Mouse (Mus musculus) MEL (cell line): ENCODE measurements at regions not wholly inside any gene's neighbourhood (a gene's known extent, or its start where the extent isn't known, plus 50 kb on each side); places are given as distances from the start of the nearest gene placed in this dataset.

Source experiments
- DNase-seq: peaks from one replicate; pipeline ENCODE4 v3.0.0; 2011; ENCODE audit warnings: low read depth, low spot score
- H3K27ac ChIP-seq: 2 replicates; pipeline ENCODE4 v1.5.1; 2012; ENCODE audit warnings: low read depth, mild to moderate bottlenecking, control low read depth, low read length, moderate library complexity; ENCODE audit not compliant: control insufficient read depth
- H3K27me3 ChIP-seq, 2 experiments: fragments of 150-350 bp in 1 of 2; sonication (generic) in 1 of 2; 2 replicates each; pipeline ENCODE4 v1.6.1; 2012; ENCODE audit warnings: low read length in 2 of 2, mild to moderate bottlenecking in 2 of 2, improper control_type of control experiment in 1 of 2, moderate library complexity in 1 of 2; ENCODE audit not compliant: insufficient read depth in 2 of 2, control insufficient read depth in 1 of 2
- H3K36me3 ChIP-seq, 2 experiments: 2 replicates each; pipeline ENCODE4 v1.6.1; 2012 to 2014; ENCODE audit warnings: low read length in 2 of 2, improper control_type of control experiment in 1 of 2, inconsistent platforms in 1 of 2, mild to moderate bottlenecking in 1 of 2; ENCODE audit not compliant: insufficient read depth in 2 of 2, control insufficient read depth in 1 of 2
- H3K4me1 ChIP-seq, 2 experiments: fragments of 150-350 bp in 1 of 2; sonication (generic) in 1 of 2; 2 replicates each; pipeline ENCODE4 v1.6.1; 2012; ENCODE audit warnings: low read length in 2 of 2, improper control_type of control experiment in 1 of 2, mild to moderate bottlenecking in 1 of 2; ENCODE audit not compliant: insufficient read depth in 2 of 2, control insufficient read depth in 1 of 2
- H3K4me3 ChIP-seq, 2 experiments: fragments of 150-350 bp in 1 of 2; sonication (generic) in 1 of 2; 2 replicates each; pipeline ENCODE4 v1.5.1; 2012; ENCODE audit warnings: low read depth in 2 of 2, low read length in 2 of 2, mild to moderate bottlenecking in 2 of 2, moderate library complexity in 2 of 2, control low read depth in 1 of 2, improper control_type of control experiment in 1 of 2; ENCODE audit not compliant: control insufficient read depth in 1 of 2, insufficient read depth in 1 of 2
- H3K79me2 ChIP-seq: 2 replicates; pipeline ENCODE4 v1.6.1; 2012; ENCODE audit warnings: mild to moderate bottlenecking, low read length, moderate library complexity; ENCODE audit not compliant: control insufficient read depth, poor library complexity, insufficient read depth
- H3K9ac ChIP-seq: 2 replicates; pipeline ENCODE4 v1.6.1; 2012; ENCODE audit warnings: low read depth, mild to moderate bottlenecking, control low read depth, low read length, moderate library complexity; ENCODE audit not compliant: control insufficient read depth, poor library complexity, severe bottlenecking
- H3K9me3 ChIP-seq: fragments of 150-350 bp; sonication (generic); replicated peaks from 2 replicates; pipeline ENCODE4 v1.6.1; 2012; ENCODE audit warnings: mild to moderate bottlenecking, low read length, improper control_type of control experiment, moderate library complexity; ENCODE audit not compliant: insufficient read depth
- CHD1 ChIP-seq: IDR thresholded peaks from 2 replicates; pipeline ENCODE4 v1.6.1; 2012; ENCODE audit warnings: low read depth, mild to moderate bottlenecking, inconsistent platforms, low read length, improper control_type of control experiment
- CHD2 ChIP-seq: IDR thresholded peaks from 2 replicates; pipeline ENCODE4 v1.6.1; 2011; ENCODE audit warnings: low read length, improper control_type of control experiment
- E2F4 ChIP-seq: IDR thresholded peaks from 2 replicates; pipeline ENCODE4 v1.6.1; 2011; ENCODE audit warnings: low read depth, low read length, improper control_type of control experiment, borderline replicate concordance
- EP300 ChIP-seq, 2 experiments: IDR thresholded peaks; 2 replicates each; pipeline ENCODE4 v1.6.1; 2011; ENCODE audit warnings: improper control_type of control experiment in 2 of 2, low read length in 2 of 2, low read depth in 1 of 2, mild to moderate bottlenecking in 1 of 2
- ETS1 ChIP-seq: IDR thresholded peaks from 2 replicates; pipeline ENCODE4 v1.6.1; 2012; ENCODE audit warnings: low read depth, mild to moderate bottlenecking, inconsistent platforms, low read length, improper control_type of control experiment, moderate library complexity
- HCFC1 ChIP-seq: IDR thresholded peaks from 2 replicates; pipeline ENCODE4 v1.6.1; 2012; ENCODE audit warnings: low read depth, mild to moderate bottlenecking, inconsistent platforms, low read length, improper control_type of control experiment, moderate library complexity
- JUND ChIP-seq: IDR thresholded peaks from 2 replicates; pipeline ENCODE4 v1.6.1; 2011; ENCODE audit warnings: low read depth, mild to moderate bottlenecking, improper control_type of control experiment, low read length
- MAZ ChIP-seq: IDR thresholded peaks from 2 replicates; pipeline ENCODE4 v1.6.1; 2012; ENCODE audit warnings: low read depth, mild to moderate bottlenecking, inconsistent platforms, low read length, improper control_type of control experiment
- MXI1 ChIP-seq: IDR thresholded peaks from 2 replicates; pipeline ENCODE4 v1.6.1; 2011; ENCODE audit warnings: mild to moderate bottlenecking, low read depth, low read length, improper control_type of control experiment
- MYB ChIP-seq: IDR thresholded peaks from 2 replicates; pipeline ENCODE4 v1.6.1; 2011; ENCODE audit warnings: mild to moderate bottlenecking, low read depth, low read length, improper control_type of control experiment
- POLR2A ChIP-seq, 2 experiments: IDR thresholded peaks; 2 replicates each; pipeline ENCODE4 v1.6.1; 2011 to 2012; ENCODE audit warnings: low read length in 2 of 2, mild to moderate bottlenecking in 2 of 2, control low read depth in 1 of 2, improper control_type of control experiment in 1 of 2, low read depth in 1 of 2, moderate library complexity in 1 of 2; ENCODE audit not compliant: control insufficient read depth in 1 of 2, insufficient read depth in 1 of 2, poor library complexity in 1 of 2
- POLR2AphosphoS2 ChIP-seq: IDR thresholded peaks from 2 replicates; pipeline ENCODE4 v1.6.1; 2011; ENCODE audit warnings: low read length, improper control_type of control experiment
- POLR2AphosphoS5 ChIP-seq: IDR thresholded peaks from 2 replicates; pipeline ENCODE4 v1.6.1; 2012; ENCODE audit warnings: low read depth, borderline replicate concordance, mild to moderate bottlenecking, inconsistent platforms, low read length, moderate library complexity, mixed read lengths
- RCOR1 ChIP-seq: IDR thresholded peaks from 2 replicates; pipeline ENCODE4 v1.6.1; 2012; ENCODE audit warnings: low read depth, mild to moderate bottlenecking, inconsistent platforms, low read length, improper control_type of control experiment
- SIN3A ChIP-seq: IDR thresholded peaks from 2 replicates; pipeline ENCODE4 v1.6.1; 2012; ENCODE audit warnings: low read length, improper control_type of control experiment, inconsistent platforms
- TAL1 ChIP-seq: IDR thresholded peaks from 2 replicates; pipeline ENCODE4 v1.6.1; 2012; ENCODE audit warnings: mild to moderate bottlenecking, inconsistent platforms, low read length, moderate library complexity, mixed read lengths
- TBP ChIP-seq: IDR thresholded peaks from 2 replicates; pipeline ENCODE4 v1.8.0; 2011; ENCODE audit warnings: low read depth, low read length, improper control_type of control experiment
- TCF12 ChIP-seq: IDR thresholded peaks from 2 replicates; pipeline ENCODE4 v1.6.1; 2014; ENCODE audit warnings: low read depth, mild to moderate bottlenecking, inconsistent platforms, low read length, improper control_type of control experiment, moderate library complexity

- no peaks in the 10 kb centered on the region for H3K79me2 ChIP-seq
- TF ChIP-seq POLR2A (IDR thresholded peaks at IDR 0.05; ENCODE audit: control insufficient read depth in 1 of 2, insufficient read depth in 1 of 2, low read depth in 1 of 2, low read length in 2 of 2, poor library complexity in 1 of 2): no peak
- no peak for TF ChIP-seq MAZ
- TF ChIP-seq POLR2AphosphoS2: no peak
- no peak for TF ChIP-seq E2F4
- TF ChIP-seq TBP: no peak
- TF ChIP-seq RCOR1: no peak
- no peak for TF ChIP-seq CHD1
- no peak for TF ChIP-seq HCFC1
- no peak for TF ChIP-seq TAL1
- no peak for TF ChIP-seq MXI1
- TF ChIP-seq MYB: no peak
- no peak for TF ChIP-seq CHD2
- no peak for TF ChIP-seq ETS1
- TF ChIP-seq POLR2AphosphoS5: no peak
- TF ChIP-seq, all 39 proteins: peak for 0
- H3K36me3 ChIP-seq: no peaks in the 10 kb centered on the region
- H3K27ac ChIP-seq: no peak overlapping the region
- no peak overlapping the region for H3K9ac ChIP-seq
- no peaks in the 10 kb centered on the region for H3K4me1 ChIP-seq
- H3K27me3 ChIP-seq: no peaks in the 10 kb centered on the region
- no peak for DNase-seq
- H3K9me3 ChIP-seq: no peaks in the 10 kb centered on the region
- no peak overlapping the region for H3K4me3 ChIP-seq
These were observed 378.2 kb downstream of the Tex13c3 start for GRCm38 (mm10) chrX:19102911-19103310.

- H3K4me1 ChIP-seq: no peaks in the 10 kb centered on the region
- TF ChIP-seq TBP (no peak), E2F4 (no peak), CHD1 (no peak), EP300 (IDR thresholded peaks at IDR 0.05; ENCODE audit: low read depth in 1 of 2, low read length in 2 of 2) (no peak), SIN3A (no peak), HCFC1 (no peak)
- TF ChIP-seq, all 39 proteins: peak for 0
- Histone ChIP-seq H3K9ac (no peak overlapping the region), H3K79me2 (no peaks in the 10 kb centered on the region), H3K27me3 (no peaks in the 10 kb centered on the region), H3K36me3 (no peaks in the 10 kb centered on the region), H3K27ac (no peak overlapping the region), H3K4me3 (no peak overlapping the region), H3K9me3 (no peaks in the 10 kb centered on the region)
- no peak for DNase-seq
These were observed 385.2 kb downstream of the Tex13c3 start for GRCm38 (mm10) chrX:19095960-19096359.

- no peak overlapping the region for H3K4me3 ChIP-seq
- no peak overlapping the region for H3K27ac ChIP-seq
- no peaks in the 10 kb centered on the region for H3K4me1 ChIP-seq
- no peaks in the 10 kb centered on the region for H3K9me3 ChIP-seq
- H3K9ac ChIP-seq: no peak overlapping the region
- H3K79me2 ChIP-seq: no peaks in the 10 kb centered on the region
- DNase-seq: no peak
- no peaks in the 10 kb centered on the region for H3K36me3 ChIP-seq
- no peak for TF ChIP-seq TCF12
- TF ChIP-seq JUND: no peak
- peaks cover 0 to 1% of the 10 kb centered on the region in 2 experiments; a peak in 1 of 4 replicates for H3K27me3 ChIP-seq
These were observed 396.7 kb downstream of the Tex13c3 start for GRCm38 (mm10) chrX:19084435-19084834.
